Mouse (Mus musculus) hindbrain, embryonic 13.5 days (tissue): ENCODE measurements around the gene Bri3. TPM values are rescaled to one million over a fixed set of nuclear protein-coding genes. Genes with fewer than 3 reads are reported as not detected.

Experiments
- ATAC-seq: fragments of 200-750 bp; cut with Nextera tagmentation; 2 replicates; pipeline ENCODE4 v1.8.0; 2017; ENCODE audit warnings: moderate TSS enrichment; ENCODE audit not compliant: low FRiP score
- H3K27ac ChIP-seq: fragments of 300-500 bp; sonication (generic); 2 replicates; pipeline ENCODE4 v1.5.1; 2015; ENCODE audit warnings: inconsistent platforms, mild to moderate bottlenecking, moderate library complexity
- H3K27me3 ChIP-seq: fragments of 300-500 bp; sonication (generic); 2 replicates; pipeline ENCODE4 v1.6.1; 2015; ENCODE audit warnings: mild to moderate bottlenecking, inconsistent platforms
- H3K36me3 ChIP-seq: fragments of 300-500 bp; sonication (generic); 2 replicates; pipeline ENCODE4 v1.6.1; 2015; ENCODE audit warnings: mild to moderate bottlenecking, inconsistent platforms
- H3K4me1 ChIP-seq: fragments of 300-500 bp; sonication (generic); replicated peaks from 2 replicates; pipeline ENCODE4 v1.6.1; 2015; ENCODE audit warnings: inconsistent platforms
- H3K4me2 ChIP-seq: fragments of 300-500 bp; sonication (generic); 2 replicates; pipeline ENCODE4 v1.6.1; 2015; ENCODE audit warnings: inconsistent platforms, mild to moderate bottlenecking, moderate library complexity
- H3K4me3 ChIP-seq: fragments of 300-500 bp; sonication (generic); 2 replicates; pipeline ENCODE4 v1.5.1; 2015; ENCODE audit warnings: mild to moderate bottlenecking, inconsistent platforms
- H3K9ac ChIP-seq: fragments of 300-500 bp; sonication (generic); 2 replicates; pipeline ENCODE4 v1.6.1; 2015; ENCODE audit warnings: mild to moderate bottlenecking, inconsistent platforms
- H3K9me3 ChIP-seq: fragments of 300-500 bp; sonication (generic); 2 replicates; pipeline ENCODE4 v1.6.1; 2016; ENCODE audit warnings: inconsistent platforms
- WGBS: fragments of 180-500 bp; shearing (Covaris S2); methylation state at CpG from one replicate; pipeline ENCODE4 v1.1.7; 2015; 5-methylcytosine and 5-hydroxymethylcytosine counted together
- polyA plus RNA-seq: library from polyadenylated mRNA; unstranded; fragments of >200 nt; fragmentation: Nextera tagmentation; extraction: Ambion mirVana; gene quantifications from 2 replicates; pipeline ENCODE4 v1.2.1, GENCODE M21; 2015

Gene Bri3
- polyA plus RNA-seq, 1 experiment from 2014 or later, result 116 TPM

DNA sequence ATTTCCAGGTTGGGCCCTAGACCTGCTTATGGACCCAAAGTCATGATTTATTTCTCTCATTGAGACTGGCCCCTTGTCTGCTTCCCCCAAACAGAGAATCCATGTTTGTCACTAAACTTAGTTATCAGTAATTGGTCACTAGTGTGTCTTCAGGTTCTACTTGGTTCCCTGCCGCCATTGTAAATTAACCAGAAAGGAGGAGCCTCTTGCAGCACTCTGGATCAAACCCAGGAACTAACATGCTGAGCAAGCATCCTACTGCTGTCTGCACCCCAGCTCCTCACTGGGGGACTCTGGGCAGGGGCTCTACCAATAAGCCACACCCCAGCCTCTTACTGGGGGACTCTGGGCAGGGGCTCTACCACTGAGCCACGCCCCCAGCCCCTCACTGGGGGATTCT is 1.4 kb downstream of the Bri3 start:
- Histone ChIP-seq H3K9me3 (0 out of 2 replicates have a peak, but pooled peaks cover 4% of the 10 kb centered on the region), H3K4me3 (no peak overlapping the region), H3K36me3 (no peaks in the 10 kb centered on the region), H3K9ac (no peak overlapping the region), H3K27me3 (no peaks in the 10 kb centered on the region), H3K27ac (no peak overlapping the region), H3K4me1 (no peaks in the 10 kb centered on the region), H3K4me2 (no peak overlapping the region)
- 86% methylated on average over 2 of the region's 2 CpGs for WGBS
- ATAC-seq, result no peak

DNA sequence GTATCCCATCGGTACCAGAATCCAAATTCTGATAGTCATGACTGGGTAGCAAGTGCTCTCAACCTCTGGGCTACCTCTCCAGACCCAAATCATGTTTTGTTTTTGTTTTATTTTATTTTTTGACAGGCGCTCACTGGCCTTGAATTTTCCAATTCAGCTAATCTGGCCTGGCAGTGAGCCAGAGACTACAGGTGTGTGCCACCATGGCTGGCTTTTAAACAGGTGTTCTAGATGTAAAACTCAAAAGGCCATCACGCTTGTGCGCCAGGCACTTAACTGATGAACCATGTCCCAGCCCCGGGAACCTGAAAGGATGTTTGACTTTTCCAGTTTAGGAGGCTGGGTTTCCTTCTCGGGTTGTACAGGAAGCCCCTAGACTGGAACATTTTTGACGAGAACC is 2.4 kb downstream of the Bri3 start:
- H3K4me3 ChIP-seq, result no peak overlapping the region
- no peak overlapping the region for H3K9ac ChIP-seq
- no peak overlapping the region for H3K27ac ChIP-seq
- H3K36me3 ChIP-seq, result no peaks in the 10 kb centered on the region
- H3K4me2 ChIP-seq, result no peak overlapping the region
- H3K4me1 ChIP-seq, result no peaks in the 10 kb centered on the region
- 0 out of 2 replicates have a peak, but pooled peaks cover 4% of the 10 kb centered on the region for H3K9me3 ChIP-seq
- ATAC-seq, result no peak
- 87% methylated on average over 7 of the region's 7 CpGs for WGBS
- H3K27me3 ChIP-seq, result no peaks in the 10 kb centered on the region

DNA sequence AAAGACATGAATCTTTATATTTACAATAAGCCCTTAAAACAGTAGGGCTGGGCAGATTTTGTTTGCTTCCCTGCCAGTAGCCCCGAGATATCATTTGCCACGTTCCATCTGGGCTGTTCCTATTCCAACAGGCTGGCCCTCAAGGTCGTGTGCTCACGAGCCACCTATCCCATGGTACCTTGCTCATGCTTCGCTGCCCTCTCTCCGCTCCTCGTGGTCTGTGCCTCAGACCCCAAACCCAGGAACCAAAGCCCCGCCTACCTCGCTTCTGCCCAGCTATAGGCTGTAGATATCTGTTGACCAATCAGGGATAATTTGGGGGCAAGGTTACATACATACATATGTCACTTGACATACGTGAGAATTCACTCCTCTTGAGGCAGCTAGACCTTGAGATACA is 3.1 kb downstream of the Bri3 start:
- WGBS, result 80% methylated on average over 10 of the region's 10 CpGs

DNA sequence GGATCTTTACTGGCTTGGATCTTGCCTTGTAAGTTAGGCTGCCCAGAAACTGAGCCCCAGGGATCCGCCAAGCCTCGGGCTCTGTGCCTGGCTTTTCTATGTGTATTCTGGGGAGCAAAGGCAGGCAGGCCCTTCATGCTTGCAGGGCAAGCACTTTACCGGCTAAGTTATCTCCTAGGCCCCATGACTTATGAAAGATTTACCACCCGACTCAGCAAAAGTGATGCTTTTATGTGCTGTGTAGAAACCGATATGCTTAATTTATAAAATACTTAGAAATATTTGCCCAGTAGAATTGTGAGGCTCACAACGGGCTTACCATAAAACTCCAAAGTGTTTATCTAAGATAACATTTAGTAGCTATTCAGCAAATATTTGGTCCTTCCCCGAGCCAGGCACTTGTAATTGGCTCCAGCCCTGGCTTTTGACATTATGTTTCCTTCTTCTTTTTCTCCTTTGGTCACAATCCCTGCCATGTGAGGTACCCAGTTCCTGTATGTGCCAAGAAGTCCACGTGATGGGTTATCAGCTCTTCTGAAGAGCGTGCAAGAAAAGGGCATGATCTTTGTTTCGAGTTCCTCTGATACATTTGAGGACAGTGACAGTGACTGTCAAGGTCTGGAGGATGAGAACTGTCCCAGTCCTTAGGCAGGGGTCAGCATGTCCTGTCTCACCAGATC is 3.8 kb downstream of the Bri3 start:
- Histone ChIP-seq H3K27me3 (no peaks in the 10 kb centered on the region), H3K36me3 (no peaks in the 10 kb centered on the region), H3K9ac (no peak overlapping the region), H3K4me1 (no peaks in the 10 kb centered on the region), H3K27ac (no peak overlapping the region), H3K4me3 (no peak overlapping the region), H3K4me2 (no peak overlapping the region), H3K9me3 (0 out of 2 replicates have a peak, but pooled peaks cover 4% of the 10 kb centered on the region)
- 87% methylated on average over 10 of the region's 10 CpGs for WGBS
- no peak for ATAC-seq

More for the DNA sequence above, 3.1 kb downstream of the Bri3 start:
- Histone ChIP-seq H3K36me3 (no peaks in the 10 kb centered on the region), H3K27ac (no peak overlapping the region), H3K4me2 (no peak overlapping the region), H3K9me3 (0 out of 2 replicates have a peak, but pooled peaks cover 4% of the 10 kb centered on the region), H3K4me1 (no peaks in the 10 kb centered on the region), H3K9ac (no peak overlapping the region), H3K27me3 (no peaks in the 10 kb centered on the region), H3K4me3 (no peak overlapping the region)
- no peak for ATAC-seq

DNA sequence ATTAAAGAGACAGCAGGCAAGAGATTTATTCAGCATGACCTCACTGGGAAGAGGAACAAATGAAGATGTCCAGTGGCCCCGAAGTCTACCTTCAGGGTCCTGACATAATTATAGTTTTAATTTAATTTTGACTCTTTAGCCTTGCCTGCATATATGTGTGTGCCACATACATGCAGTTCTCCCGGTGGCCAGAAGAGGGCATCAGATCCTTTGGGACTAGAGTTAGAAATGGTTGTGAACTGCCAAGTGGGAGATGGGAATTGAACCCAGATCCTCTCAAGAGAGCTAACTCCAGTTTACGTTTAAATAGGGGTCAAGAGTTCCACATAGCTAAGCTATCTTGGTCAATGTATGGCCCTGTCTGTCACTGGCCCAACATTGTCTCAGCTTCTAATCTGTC is 5.6 kb downstream of the Bri3 start:
- Histone ChIP-seq H3K4me3 (no peak overlapping the region), H3K4me1 (peaks cover 7% of the 10 kb centered on the region), H3K36me3 (no peaks in the 10 kb centered on the region), H3K4me2 (no peak overlapping the region), H3K27ac (no peak overlapping the region), H3K9me3 (0 out of 2 replicates have a peak, but pooled peaks cover 4% of the 10 kb centered on the region), H3K27me3 (no peaks in the 10 kb centered on the region), H3K9ac (no peak overlapping the region)
- ATAC-seq, result no peak
- 82% methylated on average over 3 of the region's 3 CpGs for WGBS

DNA sequence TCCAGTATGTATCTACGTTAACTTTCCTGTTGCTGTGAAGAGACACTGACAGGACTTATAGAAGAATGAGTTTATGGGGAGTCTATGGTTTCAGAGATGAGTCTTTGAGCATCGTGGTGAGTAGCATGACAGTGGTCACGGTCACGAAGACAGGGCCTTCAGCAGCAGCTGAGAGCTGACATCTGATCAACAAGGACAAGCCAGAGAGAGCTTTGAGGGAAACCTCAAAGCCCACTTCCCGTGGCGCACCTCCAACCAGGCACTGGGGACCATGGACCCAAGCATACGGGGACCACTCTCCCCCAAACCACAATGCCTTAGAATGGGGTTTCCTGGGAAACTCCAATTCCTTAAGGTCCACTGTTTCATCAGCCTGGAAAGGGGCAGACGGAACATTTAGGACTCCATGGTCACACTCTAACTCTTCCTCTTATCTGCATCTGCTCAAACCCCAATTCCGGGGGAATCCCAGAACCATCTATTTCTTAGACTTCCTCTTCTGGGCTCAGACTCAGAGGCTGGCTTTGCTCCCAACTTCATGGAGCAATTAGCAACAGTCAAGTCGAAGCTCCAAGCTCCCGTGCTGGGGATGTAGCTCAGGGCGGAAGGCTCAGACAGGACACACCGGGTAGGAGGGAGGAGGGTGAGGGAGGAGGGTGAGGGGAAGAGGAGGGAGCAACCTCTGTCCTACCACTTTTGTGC is 7.8 kb downstream of the Bri3 start:
- H3K27ac ChIP-seq, result no peak overlapping the region
- 0 out of 2 replicates have a peak, but pooled peaks cover 4% of the 10 kb centered on the region for H3K9me3 ChIP-seq
- no peaks in the 10 kb centered on the region for H3K36me3 ChIP-seq
- no peak for ATAC-seq
- H3K9ac ChIP-seq, result no peak overlapping the region
- H3K4me2 ChIP-seq, result no peak overlapping the region
- H3K4me1 ChIP-seq, result peaks cover 18% of the 10 kb centered on the region
- H3K27me3 ChIP-seq, result no peaks in the 10 kb centered on the region
- 88% methylated on average over 13 of the region's 13 CpGs for WGBS
- H3K4me3 ChIP-seq, result no peak overlapping the region

DNA sequence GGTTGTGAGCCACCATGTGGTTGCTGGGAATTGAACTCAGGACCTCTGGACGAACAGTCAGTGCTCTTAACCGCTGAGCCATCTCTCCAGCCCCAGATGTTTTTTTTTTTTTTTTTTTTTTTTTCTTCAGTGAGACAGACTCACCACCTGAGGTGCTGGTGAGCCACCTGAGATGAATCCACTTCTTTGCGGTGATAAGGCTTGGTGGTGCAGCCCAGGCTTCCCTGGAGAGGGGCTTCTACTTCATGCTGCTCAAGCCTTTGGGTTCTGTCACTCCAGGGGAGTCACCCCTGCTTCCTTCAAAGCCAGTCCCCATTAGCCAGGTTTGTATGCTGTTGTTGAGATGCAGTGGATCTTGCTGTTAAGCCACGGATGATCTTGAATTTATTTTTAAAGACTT is 9.0 kb downstream of the Bri3 start:
- WGBS, result 74% methylated on average over 4 of the region's 4 CpGs
- Histone ChIP-seq H3K27ac (no peak overlapping the region), H3K36me3 (no peaks in the 10 kb centered on the region), H3K4me3 (no peak overlapping the region), H3K27me3 (no peaks in the 10 kb centered on the region), H3K4me2 (no peak overlapping the region), H3K9ac (no peak overlapping the region), H3K4me1 (peaks cover 30% of the 10 kb centered on the region), H3K9me3 (0 out of 2 replicates have a peak, but pooled peaks cover 4% of the 10 kb centered on the region)
- ATAC-seq, result no peak

DNA sequence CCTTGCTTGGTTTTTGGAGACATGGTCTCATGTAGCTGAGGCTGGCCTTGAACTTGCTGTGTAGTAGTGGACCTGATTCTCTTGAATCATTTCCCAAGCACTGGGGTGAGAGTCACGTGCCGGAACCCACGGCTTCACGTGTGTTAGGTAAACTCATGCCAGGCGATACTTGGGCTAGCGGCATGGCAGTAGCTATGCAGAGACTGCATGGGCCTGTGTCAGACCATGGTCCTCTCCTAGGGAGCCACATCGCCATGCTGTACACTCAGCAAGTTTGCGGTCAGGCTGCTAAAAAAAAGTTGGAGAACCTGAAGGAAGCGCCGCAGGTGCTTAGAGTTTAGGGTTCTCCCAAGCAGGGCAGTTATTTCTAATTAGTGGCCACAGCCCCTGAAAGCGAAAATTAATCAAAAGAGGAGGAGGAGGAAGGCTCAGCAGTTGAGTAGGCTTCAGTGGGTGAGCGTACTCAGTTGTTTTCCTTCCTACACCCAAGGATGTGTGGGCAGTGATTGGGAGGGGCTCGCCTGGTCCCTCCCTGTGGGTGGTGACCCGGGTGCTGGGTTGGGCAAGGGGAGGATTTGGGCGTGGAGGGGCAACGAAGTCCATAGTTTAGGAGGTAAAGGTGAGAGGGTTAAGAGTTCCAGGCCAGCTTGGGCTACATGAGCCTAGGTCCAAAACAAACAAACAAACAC is 10.0 kb downstream of the Bri3 start:
- peak overlapping the region; percentile 98; the same call in 1 of the 2 replicates for H3K9ac ChIP-seq
- ATAC-seq, result peak; percentile 12; the same call in 1 of the 2 replicates

DNA sequence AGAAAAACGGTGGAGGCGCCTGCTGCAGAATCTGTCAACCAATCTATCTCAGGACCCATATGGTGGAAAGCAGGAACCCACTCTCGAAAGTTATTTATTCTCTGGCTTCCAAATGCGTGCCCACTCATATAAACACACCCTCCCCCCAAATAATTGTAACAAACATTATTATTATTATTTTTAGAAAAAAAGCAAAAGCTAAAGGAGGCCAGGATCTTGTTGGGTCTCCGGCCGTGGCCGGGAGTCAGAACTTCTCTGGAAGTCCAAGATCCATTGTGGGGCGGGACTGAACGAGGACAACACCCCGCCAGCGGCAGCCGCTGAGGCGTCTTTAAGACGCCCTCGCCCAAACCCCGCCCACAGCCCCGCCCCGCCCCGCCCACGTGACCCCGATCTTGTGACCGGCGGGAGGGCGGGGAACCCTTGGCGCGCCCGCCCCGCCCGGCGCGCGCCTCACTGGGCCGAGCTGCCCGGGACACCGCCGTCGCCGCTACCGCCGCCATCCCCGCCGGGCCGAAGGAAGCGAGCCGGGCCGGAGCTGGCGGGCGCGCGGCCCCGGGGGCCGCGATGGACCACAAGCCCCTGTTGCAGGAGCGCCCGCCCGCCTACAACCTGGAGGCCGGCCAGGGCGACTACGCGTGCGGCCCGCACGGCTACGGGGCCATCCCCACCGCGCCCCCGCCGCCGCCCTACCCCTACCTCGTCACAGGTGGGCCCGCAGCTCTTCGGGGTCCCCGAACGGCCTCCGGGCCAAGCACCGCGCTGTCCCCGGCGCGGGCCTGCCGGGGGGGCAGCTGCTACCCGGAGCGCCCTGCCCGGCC is 10.8 kb downstream of the Bri3 start:
- Histone ChIP-seq H3K36me3 (peaks cover 5% of the 10 kb centered on the region; the same call in 1 of the 2 replicates), H3K27me3 (no peaks in the 10 kb centered on the region), H3K4me3 (peak overlapping the region; percentile 100), H3K27ac (peak overlapping the region; percentile 87), H3K4me2 (peak overlapping the region; percentile 84), H3K4me1 (peaks cover 46% of the 10 kb centered on the region), H3K9me3 (0 out of 2 replicates have a peak, but pooled peaks cover 3% of the 10 kb centered on the region), H3K9ac (peak overlapping the region; percentile 98)
- peak; percentile 76 for ATAC-seq
- under 1% methylated on average over 64 of the region's 84 CpGs for WGBS

More for the DNA sequence above, 10.0 kb downstream of the Bri3 start:
- no peak overlapping the region for H3K27ac ChIP-seq
- H3K27me3 ChIP-seq, result no peaks in the 10 kb centered on the region
- H3K4me1 ChIP-seq, result peaks cover 41% of the 10 kb centered on the region
- H3K4me2 ChIP-seq, result peak overlapping the region; percentile 84
- H3K9me3 ChIP-seq, result 0 out of 2 replicates have a peak, but pooled peaks cover 4% of the 10 kb centered on the region
- 61% methylated on average over 16 of the region's 16 CpGs for WGBS
- peak overlapping the region; percentile 100 for H3K4me3 ChIP-seq
- 0 out of 2 replicates have a peak, but pooled peaks cover 4% of the 10 kb centered on the region for H3K36me3 ChIP-seq

DNA sequence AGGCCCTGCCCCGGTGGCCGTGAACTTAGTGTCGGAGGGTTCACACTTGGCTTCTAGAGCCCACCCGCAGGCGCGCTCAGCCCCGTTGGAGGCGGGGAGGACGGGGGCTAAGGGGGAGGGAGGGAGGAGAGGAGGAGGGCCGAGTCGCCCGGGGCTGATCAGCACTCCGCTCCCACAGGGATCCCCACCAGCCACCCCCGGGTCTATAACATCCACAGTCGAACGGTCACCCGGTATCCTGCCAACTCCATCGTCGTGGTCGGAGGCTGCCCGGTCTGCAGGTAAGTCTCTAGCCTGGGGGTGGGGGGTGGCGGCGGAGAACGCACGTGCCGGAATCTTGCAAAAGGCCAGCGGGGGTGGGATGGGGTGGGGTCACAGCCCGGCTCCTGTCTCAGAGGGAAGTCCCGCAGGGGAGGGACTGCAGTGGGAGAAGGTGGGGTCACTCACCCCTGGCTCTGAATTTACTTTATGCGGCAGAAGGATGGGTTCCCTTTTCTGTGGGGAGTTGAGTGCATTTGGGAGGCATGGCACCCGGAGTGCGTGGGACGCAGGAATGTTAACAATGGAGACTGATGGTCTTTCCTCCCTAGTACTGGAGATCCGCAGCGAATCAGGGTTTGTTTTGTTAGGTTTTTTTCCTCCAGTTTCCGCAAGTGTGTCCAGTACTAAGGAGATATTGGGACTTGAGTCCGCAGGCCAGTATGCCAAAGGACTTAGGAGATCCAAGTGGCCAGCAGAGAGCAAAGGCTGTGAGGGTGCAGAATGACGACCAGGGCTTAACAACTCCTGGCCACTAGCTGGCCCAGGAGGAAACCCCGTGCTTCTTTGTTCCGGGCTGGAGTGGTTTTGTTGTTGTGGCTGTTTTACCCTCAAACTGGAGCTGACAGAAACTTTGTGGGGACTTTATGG is 11.6 kb downstream of the Bri3 start:
- H3K4me1 ChIP-seq, result peaks cover 55% of the 10 kb centered on the region
- peak; percentile 68 for ATAC-seq

DNA sequence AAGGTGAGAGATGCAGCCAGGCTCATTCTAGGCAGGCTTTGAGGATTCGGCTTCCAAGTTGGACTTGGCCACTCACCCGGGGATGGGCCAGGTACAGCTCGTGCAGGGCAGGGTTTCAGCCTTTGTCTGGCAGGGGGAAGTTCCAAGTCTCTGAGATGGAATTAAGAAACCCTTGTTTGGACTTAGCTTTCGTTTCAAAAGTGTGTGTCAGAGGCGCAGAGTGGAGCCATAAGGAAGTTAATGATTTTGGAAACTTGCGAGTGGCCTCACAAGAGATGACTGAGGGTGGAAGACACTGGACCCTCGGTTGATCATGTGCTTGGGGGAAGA is 12.3 kb downstream of the Bri3 start:
- 11% methylated on average over 7 of the region's 7 CpGs for WGBS
- peak overlapping the region; percentile 100 for H3K4me3 ChIP-seq
- peak overlapping the region; percentile 84 for H3K4me2 ChIP-seq
- no peaks in the 10 kb centered on the region for H3K27me3 ChIP-seq
- H3K36me3 ChIP-seq, result peaks cover 19% of the 10 kb centered on the region
- H3K4me1 ChIP-seq, result peaks cover 61% of the 10 kb centered on the region
- peak overlapping the region; percentile 98 for H3K9ac ChIP-seq
- no peaks in the 10 kb centered on the region for H3K9me3 ChIP-seq
- H3K27ac ChIP-seq, result peak overlapping the region; percentile 87
- no peak for ATAC-seq

More for the DNA sequence above, 11.6 kb downstream of the Bri3 start:
- WGBS, result under 1% methylated on average over 40 of the region's 40 CpGs
- H3K27me3 ChIP-seq, result no peaks in the 10 kb centered on the region
- no peaks in the 10 kb centered on the region for H3K9me3 ChIP-seq
- peak overlapping the region; percentile 84 for H3K4me2 ChIP-seq
- peak overlapping the region; percentile 98 for H3K9ac ChIP-seq
- peak overlapping the region; percentile 87 for H3K27ac ChIP-seq
- peak overlapping the region; percentile 100 for H3K4me3 ChIP-seq
- peaks cover 13% of the 10 kb centered on the region for H3K36me3 ChIP-seq
